Mouse (Mus musculus) B cell, adult 62 days (primary cell): ENCODE measurements around the gene Robo4. TPM values are rescaled to one million over a fixed set of nuclear protein-coding genes. Genes with fewer than 3 reads are reported as not detected.

Experiments
- total RNA-seq: library from RNA; stranded (reverse); gene quantifications from 4 replicates; pipeline ENCODE4 v1.2.4, GENCODE M21; 2023

Gene Robo4
- not detected in 4 replicates for total RNA-seq

DNA sequence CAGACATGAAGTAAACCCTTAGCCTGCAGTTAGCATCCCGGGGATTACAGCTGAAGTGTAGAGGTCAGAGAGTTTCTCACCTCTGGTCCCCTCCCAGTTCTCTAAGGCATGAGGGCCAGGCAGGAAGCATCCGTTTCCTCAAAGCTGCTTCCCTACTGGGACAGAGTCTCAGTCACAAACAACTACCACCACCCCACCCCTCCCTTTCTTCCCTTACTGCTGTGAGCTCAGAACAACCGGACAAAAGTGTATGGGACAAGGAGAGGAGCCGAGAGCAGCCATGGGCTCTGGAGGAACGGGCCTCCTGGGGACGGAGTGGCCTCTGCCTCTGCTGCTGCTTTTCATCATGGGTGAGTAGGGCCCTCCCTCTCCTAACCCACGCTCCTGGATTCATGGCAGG, at the start of gene Robo4:
TSS of gene Robo4 (plus strand) at position 96 of the 400 bp plus-strand sequence.

DNA sequence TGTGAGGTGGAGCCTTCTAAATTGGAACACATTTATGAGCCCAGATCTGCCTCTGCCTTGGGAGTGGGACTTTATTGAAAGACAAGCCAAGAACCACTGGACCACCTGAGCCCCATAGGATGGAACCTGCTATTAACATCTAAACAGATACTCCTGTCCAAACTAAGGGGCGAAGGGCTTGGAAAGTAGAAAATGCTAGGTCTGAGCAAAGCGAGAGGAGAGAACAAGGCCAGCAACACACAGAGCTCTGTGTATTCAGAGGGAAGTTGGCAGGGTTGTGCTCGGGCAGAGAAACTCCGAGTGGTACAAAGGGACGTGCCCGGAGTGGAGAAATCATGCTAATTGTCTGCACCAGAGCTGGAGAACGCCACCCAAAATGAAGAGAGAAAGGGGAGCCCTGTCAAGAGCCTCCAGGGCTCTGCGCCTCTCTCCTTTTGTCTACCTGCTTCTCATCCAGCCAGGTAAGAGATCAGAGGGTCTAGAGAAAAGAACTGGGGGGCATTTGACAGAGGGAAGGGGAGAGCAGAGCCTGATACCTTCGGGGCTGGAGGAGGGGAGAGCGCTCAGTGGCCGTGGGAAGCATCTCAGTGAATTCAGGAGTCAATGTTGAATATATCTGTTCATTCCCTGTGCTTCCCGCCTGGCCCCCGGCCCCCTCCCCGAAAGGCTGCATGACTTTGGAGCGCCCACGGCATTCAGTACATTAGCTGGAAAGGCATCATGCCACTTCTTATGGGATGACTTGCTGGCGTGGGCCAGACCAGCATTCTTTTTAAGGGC, 34.2 kb upstream of the Robo4 start, which contains the start of gene Hepacam:
TSS of gene Hepacam (plus strand) at position 51 of the 780 bp plus-strand sequence.

GRCm38 (mm10) chr9:37432720-37433421, 31.2 kb downstream of the Robo4 start, which contains the start of gene Robo3:
Gene Robo3 (minus strand): TSS chr9:37433246.

Other genes with a start within 250 kb of the Robo4 start
- 1.8 to 2.6 TPM (median 2.2 TPM) in 4 replicates for gene Tmem218, start 193.7 kb upstream of the Robo4 start, total RNA-seq
- 22.4 to 25.9 TPM (median 23.8 TPM) in 4 replicates for gene Slc37a2, start 146.2 kb upstream of the Robo4 start, total RNA-seq
- gene Ccdc15, start 53.5 kb upstream of the Robo4 start, total RNA-seq: 14.1 to 17.7 TPM (median 15.0 TPM) in 4 replicates
- gene Hepacam, start 34.5 kb upstream of the Robo4 start, total RNA-seq: not detected in 4 replicates
- gene Robo3, start 31.3 kb downstream of the Robo4 start, total RNA-seq: not detected in 4 replicates
- 28.6 to 31.8 TPM (median 29.2 TPM) in 4 replicates for gene Msantd2, start 87.4 kb downstream of the Robo4 start, total RNA-seq
- gene Esam, start 126.2 kb downstream of the Robo4 start, total RNA-seq: 1.3 TPM in 1 of 4 replicates, not detected in the others
- not detected in 4 replicates for gene Vsig2, start 137.4 kb downstream of the Robo4 start, total RNA-seq
- gene Nrgn, start 151.0 kb downstream of the Robo4 start, total RNA-seq: 3.2 to 6.0 TPM (median 4.0 TPM) in 4 replicates
- gene Siae, start 153.8 kb downstream of the Robo4 start, total RNA-seq: 6.2 to 10.9 TPM (median 9.4 TPM) in 4 replicates
- 1.1 to 3.6 TPM in 2 of 4 replicates, not detected in the others for gene Spa17, start 211.8 kb downstream of the Robo4 start, total RNA-seq